Mouse (Mus musculus): ENCODE measurements at regions not wholly inside any gene's neighbourhood (a gene's known extent, or its start where the extent isn't known, plus 50 kb on each side); places are given as distances from the start of the nearest gene placed in this dataset.

- no peak for TF ChIP-seq CTCF (conservative IDR thresholded peaks at IDR 0.05; ENCODE audit: low read length)
- no peak for TF ChIP-seq POU5F1 (IDR thresholded peaks at IDR 0.05; ENCODE audit: borderline replicate concordance, low read length)
- TF ChIP-seq NANOG (IDR thresholded peaks at IDR 0.05; ENCODE audit: borderline replicate concordance, low read length): no peak
These were observed 883.8 kb upstream of the Dsel start for GRCm38 (mm10) chr1:112748497-112748896.

Measured in E14TG2a.4 (cell line).